Mouse (Mus musculus): Measurements from ENCODE around the gene Ascl4. TPM values are rescaled to one million over a fixed set of nuclear protein-coding genes. Genes with fewer than 3 reads are reported as not detected.
A peak's percentile ranks its signal among the peaks of the same experiment; 100 is the strongest.

Ascl4 gene
- polyA plus RNA-seq (2011; ENCODE audit: insufficient read depth, insufficient read length, low replicate concordance, missing spikeins): 1.3 TPM in 1 of 2 replicates, not detected in the other

DNA sequence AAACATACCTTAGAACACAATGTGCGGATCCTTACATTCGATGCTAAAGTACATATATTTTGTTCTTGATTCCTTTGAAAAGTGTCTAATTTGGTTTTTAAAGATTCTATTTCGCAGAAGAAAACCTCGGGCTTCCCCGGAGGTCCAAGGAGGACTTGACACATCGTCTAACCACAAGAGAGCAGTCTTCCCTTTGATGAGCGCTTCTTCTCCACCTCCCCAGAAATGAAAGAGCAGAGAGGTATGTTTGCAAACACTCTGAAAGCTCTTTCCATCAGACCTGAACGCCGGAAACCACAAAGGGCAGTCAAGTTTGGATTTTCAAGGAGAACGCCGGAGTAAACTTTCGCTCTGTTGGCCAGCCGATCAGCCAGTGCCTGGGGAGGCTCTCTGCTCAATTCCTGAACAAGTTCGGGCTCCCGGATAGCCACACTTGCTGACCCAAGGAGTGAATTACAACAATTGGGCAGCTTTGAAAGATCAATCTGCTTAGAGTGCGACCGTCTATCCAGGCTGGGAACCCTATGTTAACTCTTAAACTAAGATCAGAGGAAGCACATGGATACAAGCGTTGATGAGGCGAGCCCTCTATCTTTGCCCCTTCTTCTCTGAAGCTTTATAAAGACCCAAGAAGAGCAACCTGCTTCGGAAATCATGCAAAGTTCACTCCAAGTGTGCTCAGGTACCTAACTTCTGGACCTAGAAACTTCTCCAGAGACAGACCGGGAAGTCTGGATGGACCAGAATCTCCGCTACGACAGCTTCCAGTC, at the start of gene Ascl4:
Ascl4 (plus strand) TSS at position 6 of the 770 bp plus-strand sequence.
- no peak within 1 kb of the TSS; the same call in 1 of the 2 replicates for H3K27ac ChIP-seq (ENCODE audit: control insufficient read depth, insufficient read depth, low read depth, low read length, poor library complexity)
- H3K4me1 ChIP-seq (ENCODE audit: control insufficient read depth, insufficient read depth, low read length): no peaks in the 10 kb centered on the region; the same call in 1 of the 2 replicates
- H3K4me3 ChIP-seq (replicated peaks; ENCODE audit: control insufficient read depth, low read depth, low read length): peak within 1 kb of the TSS; percentile 26
- TF ChIP-seq POLR2A (IDR thresholded peaks at IDR 0.05; ENCODE audit: borderline replicate concordance, control insufficient read depth, low read depth, low read length) (no peak), CTCF (IDR thresholded peaks at IDR 0.05; ENCODE audit: control insufficient read depth, insufficient read depth, low read length) (no peak)
- 3% methylated on average over 23 of the region's 23 CpGs for WGBS

DNA sequence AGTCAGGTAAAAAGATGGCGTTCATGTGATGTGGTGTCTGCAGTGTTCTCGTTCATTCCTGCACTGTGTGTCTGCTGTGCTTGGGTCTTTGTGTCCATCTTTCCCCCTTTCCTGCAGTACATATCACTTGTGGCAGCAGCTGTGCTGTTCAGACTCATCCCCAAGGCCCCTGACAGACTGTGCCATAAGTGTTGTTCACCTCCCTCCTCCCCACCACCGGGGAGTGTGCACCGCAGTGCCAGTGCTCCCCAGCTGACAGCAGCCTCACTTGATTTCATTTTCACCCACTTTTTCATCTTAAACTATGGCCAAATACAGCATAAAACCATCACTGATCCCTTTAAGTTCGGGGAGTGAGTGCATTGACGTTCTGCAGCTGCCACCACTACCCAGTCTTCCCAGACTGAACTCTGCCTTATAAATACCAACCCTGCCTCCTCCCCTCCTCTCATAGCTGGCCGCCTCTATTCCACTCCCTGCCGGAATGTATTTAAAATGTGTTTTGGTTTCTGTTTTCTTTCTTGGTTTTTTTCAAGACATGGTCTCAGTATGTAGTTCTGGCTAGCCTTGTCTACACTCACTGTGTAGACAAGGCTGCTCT, 47.5 kb upstream of the Ascl4 start:
- Histone ChIP-seq H3K4me1 (ENCODE audit: control insufficient read depth, insufficient read depth, low read length) (no peaks in the 10 kb centered on the region; the same call in 1 of the 2 replicates), H3K27ac (ENCODE audit: control insufficient read depth, insufficient read depth, low read depth, low read length, poor library complexity) (no peak overlapping the region), H3K4me3 (replicated peaks; ENCODE audit: control insufficient read depth, low read depth, low read length) (no peak overlapping the region)
- 88% methylated on average over 8 of the region's 8 CpGs for WGBS
- TF ChIP-seq POLR2A (IDR thresholded peaks at IDR 0.05; ENCODE audit: borderline replicate concordance, control insufficient read depth, low read depth, low read length) (no peak), CTCF (IDR thresholded peaks at IDR 0.05; ENCODE audit: control insufficient read depth, insufficient read depth, low read length) (no peak)

DNA sequence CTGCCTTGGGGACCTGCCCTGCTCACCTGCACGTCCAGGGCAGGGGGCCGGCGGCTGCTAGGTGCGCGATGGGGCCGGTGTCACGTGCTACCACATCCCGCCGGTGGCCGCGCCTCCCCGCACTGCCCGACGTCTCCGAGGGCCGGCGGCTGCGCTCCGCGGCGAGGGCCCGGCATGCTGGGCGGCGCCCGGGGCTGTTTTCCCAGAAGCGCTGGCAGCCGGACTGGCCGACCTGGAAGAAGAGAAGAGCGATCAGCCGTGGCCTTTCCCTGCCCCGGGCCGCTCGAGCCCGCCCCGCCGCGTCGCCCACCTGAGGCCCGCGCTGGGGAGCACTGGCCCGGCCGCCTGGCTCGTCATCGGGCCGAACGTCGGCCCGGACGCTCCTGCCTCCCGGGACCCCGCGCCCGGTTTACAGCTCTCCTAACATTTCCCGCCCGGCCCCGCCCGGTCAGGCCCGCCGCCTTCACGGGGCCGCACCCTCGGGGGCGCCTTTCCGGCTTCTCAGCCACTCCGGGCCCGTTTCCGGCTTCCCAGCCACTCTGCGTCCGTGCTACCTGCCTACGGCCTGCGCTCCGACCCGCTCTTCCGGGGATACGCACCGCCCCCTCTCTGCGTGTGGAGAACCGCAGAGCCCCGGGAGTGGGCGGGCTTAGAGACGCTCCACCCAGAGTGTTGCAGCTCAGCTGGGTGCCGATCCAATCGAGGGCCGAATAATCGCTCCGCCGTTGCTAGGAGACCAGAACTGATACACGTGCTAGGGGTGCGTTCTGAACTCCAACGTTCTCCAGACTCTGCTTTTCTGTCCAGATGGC, 10.8 kb upstream of the Ascl4 start, which contains the start of gene Prdm4:
Prdm4 (minus strand) TSS at position 645 of the 812 bp plus-strand sequence.
- TF ChIP-seq CTCF (IDR thresholded peaks at IDR 0.05; ENCODE audit: control insufficient read depth, insufficient read depth, low read length): peak; percentile 10; the same call in 1 of the 2 replicates
- TF ChIP-seq POLR2A (IDR thresholded peaks at IDR 0.05; ENCODE audit: borderline replicate concordance, control insufficient read depth, low read depth, low read length): peak; percentile 26; the same call in 1 of the 2 replicates
- no peaks in the 10 kb centered on the region; the same call in 1 of the 2 replicates for H3K4me1 ChIP-seq (ENCODE audit: control insufficient read depth, insufficient read depth, low read length)
- WGBS: under 1% methylated on average over 89 of the region's 90 CpGs
- peak within 1 kb of the TSS; percentile 74 for H3K4me3 ChIP-seq (replicated peaks; ENCODE audit: control insufficient read depth, low read depth, low read length)
- peak within 1 kb of the TSS; percentile 68 for H3K27ac ChIP-seq (ENCODE audit: control insufficient read depth, insufficient read depth, low read depth, low read length, poor library complexity)

DNA sequence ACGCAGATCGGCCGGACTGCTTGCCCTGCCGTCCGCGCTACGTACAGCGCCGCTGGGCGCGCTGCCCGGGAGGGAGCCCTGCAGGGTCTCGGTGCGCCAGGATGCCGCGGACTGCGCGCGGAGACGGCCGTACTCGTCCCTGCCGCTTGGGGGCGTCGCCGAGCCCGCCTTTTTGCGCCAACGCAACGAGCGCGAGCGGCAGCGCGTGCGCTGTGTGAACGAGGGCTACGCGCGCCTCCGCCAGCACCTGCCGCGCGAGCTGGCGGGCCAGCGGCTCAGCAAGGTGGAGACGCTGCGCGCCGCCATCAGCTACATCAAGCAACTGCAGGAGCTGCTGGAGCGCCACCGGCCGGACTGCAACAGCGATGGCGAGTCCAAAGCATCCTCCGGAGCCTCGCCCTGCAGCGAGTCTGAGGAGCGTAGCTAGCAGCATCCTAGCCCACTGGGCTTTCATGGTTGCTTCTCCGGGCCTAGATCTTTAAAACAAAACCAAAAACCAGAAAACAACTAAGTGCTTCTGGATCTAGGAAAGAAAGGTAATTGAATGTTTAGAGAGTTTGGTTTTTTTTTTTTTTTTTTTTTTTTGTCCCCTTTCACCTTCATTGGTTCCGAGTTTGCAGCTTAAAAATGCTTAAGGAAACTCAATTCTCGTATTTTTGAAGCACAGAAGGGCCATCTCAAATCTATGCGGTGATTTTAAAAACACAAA, 1.2 kb downstream of the Ascl4 start:
- peak overlapping the region; percentile 26 for H3K4me3 ChIP-seq (replicated peaks; ENCODE audit: control insufficient read depth, low read depth, low read length)

DNA sequence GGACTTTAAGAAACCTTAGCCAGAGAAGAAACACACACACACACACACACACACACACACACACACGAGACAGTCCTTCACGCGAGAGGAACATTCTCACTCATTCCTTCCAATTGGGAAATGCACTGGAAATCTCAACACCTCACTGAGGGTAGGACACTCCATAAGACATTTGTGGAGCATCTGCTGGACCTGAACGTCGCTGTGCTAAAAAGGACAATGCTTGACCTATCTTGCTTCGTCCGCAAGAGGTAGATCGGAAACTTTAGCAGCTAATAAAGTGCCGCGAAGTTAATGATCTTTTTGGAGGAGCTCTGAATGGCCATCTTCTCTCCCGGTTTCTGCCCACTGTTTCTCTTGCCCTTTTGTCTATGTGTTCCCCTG, 1.7 kb downstream of the Ascl4 start:
- Histone ChIP-seq H3K4me3 (replicated peaks; ENCODE audit: control insufficient read depth, low read depth, low read length) (no peak overlapping the region), H3K4me1 (ENCODE audit: control insufficient read depth, insufficient read depth, low read length) (no peaks in the 10 kb centered on the region; the same call in 1 of the 2 replicates), H3K27ac (ENCODE audit: control insufficient read depth, insufficient read depth, low read depth, low read length, poor library complexity) (no peak overlapping the region)
- WGBS: 47% methylated on average over 11 of the region's 11 CpGs
- no peak for TF ChIP-seq CTCF (IDR thresholded peaks at IDR 0.05; ENCODE audit: control insufficient read depth, insufficient read depth, low read length)
- no peak for TF ChIP-seq POLR2A (IDR thresholded peaks at IDR 0.05; ENCODE audit: borderline replicate concordance, control insufficient read depth, low read depth, low read length)

More for the DNA sequence above, 1.2 kb downstream of the Ascl4 start:
- under 1% methylated on average over 63 of the region's 63 CpGs for WGBS
- Histone ChIP-seq H3K4me1 (ENCODE audit: control insufficient read depth, insufficient read depth, low read length) (no peaks in the 10 kb centered on the region; the same call in 1 of the 2 replicates), H3K27ac (ENCODE audit: control insufficient read depth, insufficient read depth, low read depth, low read length, poor library complexity) (no peak overlapping the region; the same call in 1 of the 2 replicates)
- TF ChIP-seq POLR2A (IDR thresholded peaks at IDR 0.05; ENCODE audit: borderline replicate concordance, control insufficient read depth, low read depth, low read length): no peak
- peak; percentile 14; the same call in 1 of the 2 replicates for TF ChIP-seq CTCF (IDR thresholded peaks at IDR 0.05; ENCODE audit: control insufficient read depth, insufficient read depth, low read length)

DNA sequence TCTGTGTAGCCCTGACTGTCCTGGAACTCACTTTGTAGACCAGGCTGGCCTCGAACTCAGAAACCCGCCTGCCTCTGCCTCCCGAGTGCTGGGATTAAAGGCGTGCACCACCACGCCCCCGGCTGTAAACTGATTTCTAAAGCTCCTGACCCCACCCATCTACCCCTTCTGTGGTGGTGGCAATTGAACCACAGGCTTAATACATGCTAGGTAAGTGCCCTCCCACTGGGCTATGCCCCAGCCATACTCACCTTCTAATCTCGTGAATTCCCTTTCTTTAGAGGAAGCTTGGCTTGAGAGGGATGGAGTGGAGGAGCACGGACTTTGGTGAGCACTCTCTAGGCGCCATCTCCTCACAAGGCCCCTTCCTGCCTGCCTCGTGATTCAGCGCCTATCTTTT, 2.5 kb downstream of the Ascl4 start:
- Histone ChIP-seq H3K27ac (ENCODE audit: control insufficient read depth, insufficient read depth, low read depth, low read length, poor library complexity) (no peak overlapping the region), H3K4me3 (replicated peaks; ENCODE audit: control insufficient read depth, low read depth, low read length) (no peak overlapping the region), H3K4me1 (ENCODE audit: control insufficient read depth, insufficient read depth, low read length) (no peaks in the 10 kb centered on the region; the same call in 1 of the 2 replicates)
- TF ChIP-seq POLR2A (IDR thresholded peaks at IDR 0.05; ENCODE audit: borderline replicate concordance, control insufficient read depth, low read depth, low read length): no peak
- TF ChIP-seq CTCF (IDR thresholded peaks at IDR 0.05; ENCODE audit: control insufficient read depth, insufficient read depth, low read length): no peak
- 79% methylated on average over 11 of the region's 11 CpGs for WGBS

DNA sequence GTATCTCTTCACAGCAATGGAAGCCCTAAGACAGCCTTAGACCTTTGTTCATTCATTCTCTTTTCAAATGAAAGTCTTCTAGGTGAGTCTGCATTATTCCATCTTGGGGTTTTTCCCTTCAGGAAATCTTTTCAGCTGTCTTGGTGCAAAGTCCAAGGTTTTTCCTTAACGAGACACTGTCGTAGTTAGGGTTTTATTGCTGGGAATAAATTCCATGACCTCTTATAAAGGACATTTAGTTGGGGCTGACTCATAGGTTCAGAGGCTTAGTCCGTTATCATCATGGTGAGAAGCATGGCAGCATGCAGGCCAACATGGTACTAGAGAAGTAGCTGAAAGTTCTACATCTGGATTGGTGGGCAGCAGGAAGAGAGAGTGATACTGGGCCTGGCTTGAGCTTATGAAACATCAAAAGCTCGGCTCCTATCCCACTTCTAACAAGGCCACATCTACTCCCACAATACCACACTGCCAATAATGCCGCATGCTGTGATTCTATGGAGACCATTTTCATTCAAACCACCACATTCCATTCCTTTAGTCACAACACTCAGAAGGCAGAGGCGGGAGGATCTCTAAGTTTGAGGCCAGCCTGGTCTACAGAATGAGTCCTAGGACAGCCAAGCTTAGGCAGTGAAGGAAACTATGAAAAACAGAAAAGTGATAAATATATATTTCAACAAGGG, 8.9 kb downstream of the Ascl4 start:
- no peak overlapping the region for H3K4me3 ChIP-seq (replicated peaks; ENCODE audit: control insufficient read depth, low read depth, low read length)
- WGBS: 90% methylated on average over 6 of the region's 6 CpGs
- no peak for TF ChIP-seq CTCF (IDR thresholded peaks at IDR 0.05; ENCODE audit: control insufficient read depth, insufficient read depth, low read length)
- no peak for TF ChIP-seq POLR2A (IDR thresholded peaks at IDR 0.05; ENCODE audit: borderline replicate concordance, control insufficient read depth, low read depth, low read length)
- H3K4me1 ChIP-seq (ENCODE audit: control insufficient read depth, insufficient read depth, low read length): no peaks in the 10 kb centered on the region
- no peak overlapping the region for H3K27ac ChIP-seq (ENCODE audit: control insufficient read depth, insufficient read depth, low read depth, low read length, poor library complexity)
